Mouse (Mus musculus) embryo, embryonic 11.5 days (tissue): ENCODE data around the gene Abca12.

Experiments used
- DNase-seq: peaks from one replicate; pipeline ENCODE4 v3.0.0-alpha.2; 2012; ENCODE audit warnings: low read depth, low spot score

The Abca12 gene

GRCm38 (mm10) chr1:71195333-71195732 lies 219.4 kb downstream of the Abca12 start:
- DNase-seq, result no peak

GRCm38 (mm10) chr1:71193931-71194330 lies 220.8 kb downstream of the Abca12 start:
- DNase-seq, result no peak
